Mouse (Mus musculus): Measurements from ENCODE around the gene Rprd1b. TPM values are rescaled to one million over a fixed set of nuclear protein-coding genes. Genes with fewer than 3 reads are reported as not detected.

Gene Rprd1b
- polyA plus RNA-seq, 1 experiment from 2014 or later, result 27.5 TPM

DNA sequence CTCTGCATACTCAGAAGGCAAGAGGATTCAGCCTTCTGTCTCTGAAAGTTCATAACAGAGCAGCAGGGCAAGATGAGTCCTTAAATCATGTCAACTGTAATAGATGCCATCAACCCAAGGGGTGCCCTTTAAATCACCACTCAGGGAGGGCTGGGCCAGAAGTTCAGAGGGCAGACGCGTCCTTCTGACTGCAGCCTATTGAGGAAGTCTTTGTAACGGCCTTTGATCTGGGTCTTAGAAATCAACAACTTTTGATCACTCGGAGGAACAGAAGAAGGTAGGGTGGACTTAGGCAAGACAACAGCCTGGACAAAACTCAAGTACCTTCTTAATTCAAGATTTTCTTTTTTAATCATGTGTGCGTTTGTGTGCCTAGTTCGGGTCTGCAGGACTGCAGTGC, 76.7 kb downstream of the Rprd1b start:
- H3K27ac ChIP-seq (replicated peaks), result no peak overlapping the region
- no peak for ATAC-seq (ENCODE audit: insufficient read depth)
- 72% methylated on average over 6 of the region's 6 CpGs for WGBS (ENCODE audit: insufficient replicate concordance)

DNA sequence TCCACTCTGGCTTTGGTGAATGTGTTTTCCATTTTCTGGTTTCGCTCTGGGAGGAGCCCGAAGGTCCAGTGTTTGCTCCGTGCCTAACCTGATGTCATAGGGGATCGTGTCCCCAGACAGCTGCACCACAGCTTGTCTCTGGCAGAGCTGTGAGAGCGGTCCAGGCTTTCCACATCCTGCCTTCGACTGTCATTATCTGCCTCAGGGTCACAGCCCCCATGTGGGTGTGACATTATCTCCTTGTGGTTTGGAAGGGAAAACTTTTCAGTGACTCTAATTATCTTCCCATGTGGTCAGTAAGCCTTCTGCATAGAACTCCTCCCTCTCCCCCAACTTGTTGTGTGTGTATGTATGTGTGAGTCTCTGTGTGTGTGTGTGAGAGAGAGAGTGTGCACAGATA, 77.3 kb downstream of the Rprd1b start:
- 48% methylated on average over 6 of the region's 6 CpGs for WGBS (ENCODE audit: insufficient replicate concordance)
- H3K4me3 ChIP-seq (replicated peaks), result no peak overlapping the region
- no peaks in the 10 kb centered on the region for H3K36me3 ChIP-seq (replicated peaks)
- ATAC-seq (ENCODE audit: insufficient read depth), result no peak
- no peak overlapping the region for H3K4me2 ChIP-seq
- H3K27me3 ChIP-seq, result peaks cover 7% of the 10 kb centered on the region; the same call in 1 of the 2 replicates
- no peaks in the 10 kb centered on the region for H3K9me3 ChIP-seq (replicated peaks)
- H3K4me1 ChIP-seq (replicated peaks), result peaks cover 30% of the 10 kb centered on the region
- no peak overlapping the region for H3K9ac ChIP-seq
- no peak overlapping the region for H3K27ac ChIP-seq (replicated peaks)

More for the DNA sequence above, 76.7 kb downstream of the Rprd1b start:
- Histone ChIP-seq H3K9me3 (replicated peaks) (no peaks in the 10 kb centered on the region), H3K4me1 (replicated peaks) (peaks cover 33% of the 10 kb centered on the region), H3K9ac (no peak overlapping the region), H3K27me3 (peaks cover 7% of the 10 kb centered on the region; the same call in 1 of the 2 replicates), H3K36me3 (replicated peaks) (no peaks in the 10 kb centered on the region), H3K4me2 (no peak overlapping the region), H3K4me3 (replicated peaks) (no peak overlapping the region)

DNA sequence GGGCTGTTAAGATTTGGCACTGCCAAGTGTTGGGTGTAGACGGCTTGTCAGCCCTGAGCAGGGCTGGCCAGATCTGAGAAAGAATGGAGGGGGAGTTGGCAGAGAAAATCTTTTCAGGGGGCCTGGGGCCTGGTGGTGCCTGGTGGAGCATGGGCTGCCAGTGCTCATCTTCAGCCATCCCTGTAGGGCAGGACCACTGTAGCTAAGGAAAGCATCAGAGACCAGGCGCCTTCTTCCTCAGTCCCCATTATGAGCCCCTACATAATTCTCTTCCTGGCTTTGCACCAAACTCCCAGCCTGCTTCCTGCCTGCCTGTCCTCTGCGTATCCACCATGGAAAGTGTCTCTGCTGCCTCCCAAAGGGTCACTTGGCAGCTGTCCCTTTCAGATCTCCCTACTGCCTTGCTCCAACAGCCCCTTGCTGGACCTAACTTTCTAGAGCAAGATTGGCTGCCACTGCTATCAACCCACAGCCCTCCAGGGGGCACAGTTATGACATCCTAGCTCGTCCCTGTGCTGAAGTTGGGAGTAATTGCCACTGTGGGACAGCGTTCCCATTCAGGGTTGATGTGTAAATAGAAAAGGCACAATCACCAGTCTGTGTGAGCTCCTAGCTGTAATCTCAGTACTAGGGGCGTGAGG, 78.8 kb downstream of the Rprd1b start:
- H3K4me1 ChIP-seq (replicated peaks), result peaks cover 37% of the 10 kb centered on the region
- no peak overlapping the region for H3K4me2 ChIP-seq
- no peaks in the 10 kb centered on the region for H3K9me3 ChIP-seq (replicated peaks)
- WGBS (ENCODE audit: insufficient replicate concordance), result 37% methylated on average over 6 of the region's 6 CpGs
- no peak overlapping the region for H3K4me3 ChIP-seq (replicated peaks)
- ATAC-seq (ENCODE audit: insufficient read depth), result peak; percentile 54
- no peaks in the 10 kb centered on the region for H3K36me3 ChIP-seq (replicated peaks)
- H3K9ac ChIP-seq, result no peak overlapping the region
- H3K27ac ChIP-seq (replicated peaks), result no peak overlapping the region
- peaks cover 7% of the 10 kb centered on the region; the same call in 1 of the 2 replicates for H3K27me3 ChIP-seq

DNA sequence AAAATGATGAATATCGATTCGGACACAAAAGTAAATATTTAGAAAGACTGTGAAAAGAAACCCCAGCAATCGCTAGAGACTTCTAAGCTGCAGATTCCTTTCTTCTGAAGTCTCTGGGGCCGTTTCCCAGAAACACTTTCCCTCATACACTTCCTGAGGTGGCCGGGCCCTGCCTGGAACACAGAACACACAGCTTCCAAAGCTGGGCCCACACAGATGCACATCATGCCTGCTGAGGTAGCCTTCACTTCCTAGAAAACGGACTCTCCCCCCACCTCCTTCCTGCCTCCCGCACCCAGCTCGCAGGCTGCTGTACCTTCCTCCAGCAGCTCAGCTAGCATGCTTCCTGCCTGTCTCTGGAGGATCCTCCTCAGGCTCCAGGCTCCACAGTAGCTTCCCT, 81.2 kb downstream of the Rprd1b start:
- Histone ChIP-seq H3K4me3 (replicated peaks) (no peak overlapping the region), H3K9ac (no peak overlapping the region), H3K27ac (replicated peaks) (peak overlapping the region; percentile 38), H3K9me3 (replicated peaks) (no peaks in the 10 kb centered on the region), H3K4me1 (replicated peaks) (peaks cover 61% of the 10 kb centered on the region), H3K27me3 (no peaks in the 10 kb centered on the region), H3K36me3 (replicated peaks) (no peaks in the 10 kb centered on the region), H3K4me2 (no peak overlapping the region)
- 33% methylated on average over 8 of the region's 8 CpGs for WGBS (ENCODE audit: insufficient replicate concordance)
- no peak for ATAC-seq (ENCODE audit: insufficient read depth)

DNA sequence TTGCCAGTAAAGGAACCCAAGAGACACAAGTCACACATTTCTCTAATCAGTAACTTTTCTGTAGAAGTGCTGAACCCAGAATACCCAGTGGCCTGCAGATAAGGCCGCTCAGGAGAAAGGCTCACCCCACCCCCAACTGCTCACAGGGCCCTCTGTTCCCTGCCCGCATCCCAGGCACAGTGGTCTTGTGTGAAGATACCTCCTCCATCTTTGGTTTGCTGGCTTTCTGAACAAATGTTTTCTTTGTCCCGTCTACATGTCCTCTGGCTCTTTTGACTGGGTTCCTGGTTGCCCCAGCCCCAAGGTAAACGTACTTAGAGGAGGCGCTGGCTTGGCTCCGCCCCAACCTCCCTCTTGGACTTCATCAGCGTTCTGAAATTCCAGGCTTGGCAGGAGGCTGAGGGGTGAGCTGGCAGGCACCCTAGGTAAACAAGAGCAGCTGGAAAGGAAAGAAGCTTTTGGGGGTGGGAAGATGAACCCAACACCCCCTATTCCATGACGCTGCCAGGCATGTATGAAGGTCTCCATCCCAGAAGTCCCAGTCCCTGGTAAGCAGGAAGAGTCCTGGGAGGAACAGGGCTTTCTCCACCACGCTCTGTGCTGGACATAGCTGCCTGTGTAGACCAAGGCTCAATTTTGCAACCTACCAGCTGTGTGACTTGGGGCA, 85.4 kb downstream of the Rprd1b start:
- Histone ChIP-seq H3K36me3 (replicated peaks) (peaks cover 28% of the 10 kb centered on the region), H3K27me3 (no peaks in the 10 kb centered on the region), H3K9me3 (replicated peaks) (no peaks in the 10 kb centered on the region), H3K27ac (replicated peaks) (peak overlapping the region; percentile 82), H3K4me3 (replicated peaks) (peak overlapping the region; percentile 29), H3K4me2 (peak overlapping the region; percentile 63), H3K4me1 (replicated peaks) (peaks cover 75% of the 10 kb centered on the region), H3K9ac (peak overlapping the region; percentile 33; the same call in 1 of the 2 replicates)
- 29% methylated on average over 9 of the region's 9 CpGs for WGBS (ENCODE audit: insufficient replicate concordance)
- ATAC-seq (ENCODE audit: insufficient read depth), result peak; percentile 82

DNA sequence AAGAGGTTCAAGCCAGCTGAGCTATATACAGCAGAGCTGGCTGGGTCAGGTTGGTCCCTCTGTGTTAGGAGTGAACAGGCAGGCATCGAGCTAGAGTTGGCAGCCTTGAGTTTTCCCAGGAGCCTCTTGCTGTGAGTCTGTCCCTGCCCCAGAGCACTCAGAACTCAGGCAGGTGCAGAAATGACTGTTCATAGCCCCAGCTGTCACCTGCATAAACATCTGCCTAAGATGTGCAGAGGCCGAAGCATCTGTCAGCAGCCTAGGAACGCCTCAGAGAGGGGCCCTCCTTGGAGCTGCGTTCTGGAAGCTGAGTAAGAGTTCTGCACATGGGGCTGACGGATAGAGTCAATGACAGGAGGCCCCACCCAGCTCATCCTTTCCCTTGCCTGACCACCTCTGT, 86.6 kb downstream of the Rprd1b start:
- H3K9ac ChIP-seq, result no peak overlapping the region
- H3K36me3 ChIP-seq (replicated peaks), result peaks cover 40% of the 10 kb centered on the region
- peak overlapping the region; percentile 58 for H3K27ac ChIP-seq (replicated peaks)
- no peaks in the 10 kb centered on the region for H3K27me3 ChIP-seq
- ATAC-seq (ENCODE audit: insufficient read depth), result no peak
- no peak overlapping the region for H3K4me2 ChIP-seq
- no peak overlapping the region for H3K4me3 ChIP-seq (replicated peaks)
- WGBS (ENCODE audit: insufficient replicate concordance), result 53% methylated on average over 5 of the region's 5 CpGs
- H3K9me3 ChIP-seq (replicated peaks), result no peaks in the 10 kb centered on the region
- H3K4me1 ChIP-seq (replicated peaks), result peaks cover 76% of the 10 kb centered on the region

DNA sequence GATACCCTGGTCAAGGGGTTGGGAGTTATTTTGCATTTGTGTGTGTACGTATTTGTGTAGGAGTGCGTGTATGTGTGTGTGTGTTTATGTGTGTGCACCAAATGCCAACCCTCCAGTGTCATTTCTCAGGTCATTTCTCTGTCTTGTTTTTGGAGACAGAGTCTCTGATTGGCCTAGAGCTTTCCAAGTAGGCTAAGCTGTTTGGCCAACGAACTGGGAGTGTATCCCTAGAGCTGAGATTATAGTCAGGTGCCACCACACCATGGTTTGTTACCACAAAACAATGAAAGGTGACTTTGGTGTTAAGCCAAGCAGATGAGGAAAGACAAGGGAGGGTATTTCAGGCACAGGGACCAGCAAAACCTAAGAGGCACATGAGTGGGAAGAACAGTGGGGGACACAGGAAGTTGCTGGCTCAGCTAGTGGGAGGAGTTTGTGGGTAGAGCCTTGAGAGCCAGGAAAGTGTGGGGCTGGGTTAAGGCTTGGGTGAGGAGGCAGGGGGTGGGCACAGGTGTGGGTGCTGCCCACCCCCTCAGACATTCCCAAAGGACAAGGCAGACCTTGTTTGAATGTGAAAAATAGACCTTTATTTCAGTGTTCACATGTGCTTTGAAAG, 87.6 kb downstream of the Rprd1b start:
- no peaks in the 10 kb centered on the region for H3K9me3 ChIP-seq (replicated peaks)
- peaks cover 84% of the 10 kb centered on the region for H3K4me1 ChIP-seq (replicated peaks)
- no peaks in the 10 kb centered on the region for H3K27me3 ChIP-seq
- H3K36me3 ChIP-seq (replicated peaks), result peaks cover 50% of the 10 kb centered on the region
- 76% methylated on average over 3 of the region's 3 CpGs for WGBS (ENCODE audit: insufficient replicate concordance)
- H3K4me2 ChIP-seq, result no peak overlapping the region
- H3K4me3 ChIP-seq (replicated peaks), result no peak overlapping the region
- no peak overlapping the region for H3K9ac ChIP-seq
- no peak for ATAC-seq (ENCODE audit: insufficient read depth)
- peak overlapping the region; percentile 42; the same call in 1 of the 2 replicates for H3K27ac ChIP-seq (replicated peaks)

DNA sequence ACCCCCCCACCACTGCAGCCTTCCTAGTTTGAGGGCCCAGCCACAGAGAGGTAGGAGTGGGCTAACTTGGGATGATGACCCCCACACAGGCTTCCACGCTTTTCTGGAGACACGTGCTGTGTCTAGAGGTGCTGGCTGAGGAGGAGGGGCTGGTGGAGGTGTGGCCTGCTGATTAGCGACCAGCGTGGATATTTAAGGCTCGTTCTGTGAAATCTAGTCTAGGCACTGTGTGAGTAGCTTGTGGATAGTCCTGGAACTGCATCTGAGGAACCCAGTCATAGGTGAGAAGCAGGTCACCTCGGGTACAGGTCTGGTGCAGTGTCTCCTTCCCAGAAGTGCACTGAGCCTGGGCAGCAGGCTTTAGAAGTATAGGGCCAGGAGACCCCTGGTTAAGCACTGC, 88.4 kb downstream of the Rprd1b start:
- no peaks in the 10 kb centered on the region for H3K27me3 ChIP-seq
- H3K4me2 ChIP-seq, result no peak overlapping the region
- H3K27ac ChIP-seq (replicated peaks), result peak overlapping the region; percentile 42
- H3K4me3 ChIP-seq (replicated peaks), result no peak overlapping the region
- H3K36me3 ChIP-seq (replicated peaks), result peaks cover 57% of the 10 kb centered on the region
- WGBS (ENCODE audit: insufficient replicate concordance), result 10% methylated on average over 6 of the region's 6 CpGs
- no peaks in the 10 kb centered on the region for H3K9me3 ChIP-seq (replicated peaks)
- H3K4me1 ChIP-seq (replicated peaks), result peaks cover 85% of the 10 kb centered on the region
- H3K9ac ChIP-seq, result no peak overlapping the region
- ATAC-seq (ENCODE audit: insufficient read depth), result no peak

DNA sequence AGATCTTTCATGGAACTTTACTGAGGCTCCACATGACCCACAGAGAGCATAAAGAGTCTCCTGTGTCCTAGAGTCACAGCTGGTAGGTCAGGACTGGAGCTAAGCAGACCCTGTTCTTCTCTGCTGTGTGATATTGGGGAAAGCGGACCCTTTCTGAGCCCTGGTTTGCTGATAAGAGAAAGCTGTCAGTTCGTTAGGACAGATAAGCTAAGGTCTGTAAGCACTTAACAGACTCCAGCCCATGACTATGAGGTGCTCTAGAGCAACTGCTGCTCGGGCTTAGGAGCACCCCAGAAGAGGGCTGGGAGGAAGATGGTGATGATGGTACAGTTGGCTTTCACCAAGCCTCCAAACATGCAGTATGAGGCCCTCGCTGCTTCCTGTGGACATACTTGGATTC, 90.8 kb downstream of the Rprd1b start:
- Histone ChIP-seq H3K36me3 (replicated peaks) (peaks cover 82% of the 10 kb centered on the region), H3K4me1 (replicated peaks) (peaks cover 68% of the 10 kb centered on the region), H3K4me2 (no peak overlapping the region), H3K4me3 (replicated peaks) (no peak overlapping the region), H3K27ac (replicated peaks) (no peak overlapping the region; the same call in 1 of the 2 replicates), H3K9me3 (replicated peaks) (no peaks in the 10 kb centered on the region), H3K27me3 (no peaks in the 10 kb centered on the region), H3K9ac (no peak overlapping the region)
- WGBS (ENCODE audit: insufficient replicate concordance), result 31% methylated on average over 4 of the region's 4 CpGs
- ATAC-seq (ENCODE audit: insufficient read depth), result peak; percentile 30

DNA sequence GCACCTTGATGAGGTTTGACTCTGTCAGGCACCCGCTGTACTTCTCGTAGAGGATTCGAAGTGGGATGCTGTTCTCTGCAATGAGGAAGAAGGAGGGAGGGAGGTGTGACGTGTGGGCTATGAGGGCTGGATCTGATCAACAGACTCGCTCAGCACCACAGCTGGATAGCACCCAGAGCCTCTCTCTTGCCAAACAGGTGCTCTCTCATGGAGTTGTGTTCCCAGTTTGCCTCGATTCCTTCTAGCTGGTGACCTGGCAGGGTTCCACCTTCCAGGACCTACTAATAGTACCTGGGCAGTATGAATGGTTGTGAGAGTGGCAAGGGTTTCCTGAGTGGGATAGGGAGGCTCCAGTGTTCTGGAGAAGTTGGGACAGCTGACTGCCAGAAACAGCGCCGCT, 91.9 kb downstream of the Rprd1b start:
- no peak for ATAC-seq (ENCODE audit: insufficient read depth)
- WGBS (ENCODE audit: insufficient replicate concordance), result 86% methylated on average over 8 of the region's 8 CpGs
- H3K36me3 ChIP-seq (replicated peaks), result peaks cover 93% of the 10 kb centered on the region

DNA sequence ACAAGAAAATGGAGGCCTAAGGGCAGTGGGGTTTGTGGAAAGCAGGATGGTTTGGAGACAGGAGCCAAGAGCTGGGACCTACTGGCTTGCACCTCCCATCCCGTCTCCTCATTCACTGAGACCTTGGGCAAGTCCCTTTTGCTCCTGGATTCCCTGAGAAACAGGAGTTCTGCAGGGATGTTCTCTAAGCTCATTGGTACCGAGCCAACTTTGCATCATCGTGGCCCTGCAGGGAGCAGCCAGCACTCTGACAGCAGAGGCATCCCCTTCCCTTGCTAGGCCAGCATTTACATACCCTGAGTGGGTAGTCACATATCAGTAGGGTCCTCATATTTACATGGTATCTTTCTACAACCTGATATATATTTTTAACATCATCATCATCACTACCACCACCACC, 92.6 kb downstream of the Rprd1b start:
- no peak overlapping the region for H3K9ac ChIP-seq
- ATAC-seq (ENCODE audit: insufficient read depth), result no peak
- H3K27me3 ChIP-seq, result no peaks in the 10 kb centered on the region
- H3K4me1 ChIP-seq (replicated peaks), result peaks cover 53% of the 10 kb centered on the region
- no peak overlapping the region for H3K4me3 ChIP-seq (replicated peaks)
- no peaks in the 10 kb centered on the region for H3K9me3 ChIP-seq (replicated peaks)
- no peak overlapping the region for H3K4me2 ChIP-seq
- 94% methylated on average over 3 of the region's 3 CpGs for WGBS (ENCODE audit: insufficient replicate concordance)
- no peak overlapping the region for H3K27ac ChIP-seq (replicated peaks)
- peaks cover 99% of the 10 kb centered on the region for H3K36me3 ChIP-seq (replicated peaks)

More for the DNA sequence above, 91.9 kb downstream of the Rprd1b start:
- Histone ChIP-seq H3K27ac (replicated peaks) (0 out of 2 replicates have a peak overlapping the region, but pooled peaks have one; percentile 6), H3K4me3 (replicated peaks) (no peak overlapping the region), H3K27me3 (no peaks in the 10 kb centered on the region), H3K4me1 (replicated peaks) (peaks cover 58% of the 10 kb centered on the region), H3K9ac (no peak overlapping the region), H3K9me3 (replicated peaks) (no peaks in the 10 kb centered on the region), H3K4me2 (no peak overlapping the region)

All from liver, embryonic 15.5 days (tissue).